Mouse (Mus musculus) brain, embryonic 14.5 days (tissue): ENCODE data around the gene Clec14a.

Source experiments
- CTCF ChIP-seq: fragments of 200-500 bp; IDR thresholded peaks from 2 replicates; pipeline ENCODE4 v1.5.1; 2012; ENCODE audit warnings: inconsistent platforms, mild to moderate bottlenecking, moderate library complexity, borderline replicate concordance; ENCODE audit not compliant: insufficient read depth, insufficient read length; ENCODE audit errors: extremely low read depth
- POLR2A ChIP-seq: fragments of 200-500 bp; IDR thresholded peaks from 2 replicates; pipeline ENCODE4 v1.6.1; 2012; ENCODE audit warnings: mild to moderate bottlenecking, inconsistent platforms, borderline replicate concordance; ENCODE audit not compliant: poor library complexity, insufficient read depth, insufficient read length, severe bottlenecking; ENCODE audit errors: extremely low read depth

- TF ChIP-seq CTCF (no peak), POLR2A (no peak)
Measured at GRCm38 (mm10) chr12:58216218-58216617, 52.9 kb downstream of the Clec14a start.
